Comparison of ENCODE assay signal across 19 mouse cellular contexts in the genomic region with DNA sequence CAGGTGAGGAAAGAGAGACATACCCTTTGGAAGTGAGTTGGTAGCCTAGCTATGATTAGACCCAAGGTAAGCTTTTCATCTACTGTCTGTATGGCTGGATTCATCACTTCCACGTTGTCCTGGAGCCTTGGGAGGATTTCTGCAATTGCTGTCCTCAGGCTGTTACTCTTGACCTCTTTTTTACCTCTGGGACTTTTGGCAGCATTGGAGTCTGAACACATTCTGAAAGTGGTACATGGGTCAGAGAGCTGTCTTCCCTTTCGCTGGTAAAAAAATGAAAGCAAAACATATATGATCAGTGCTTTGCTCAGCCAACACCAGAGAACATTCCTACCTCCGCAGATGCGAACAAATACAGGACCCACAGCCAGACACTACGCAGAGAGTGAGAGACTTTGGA.
DNase-seq lines count a peak whose midpoint lies in the region.
"Had no signal": no experiment of that assay in that cellular context is flagged by ENCODE, and none has a peak within 500 bp of the region (broad histone marks: within the 10 kb centered on the region; RNA-seq: fewer than 3 reads in every experiment).

No protein-coding gene starts in this region.

- DNase-seq in heart, adult 11 months, result peak; percentile 29
- DNase-seq in heart, postnatal 14 days, result no peak
- peak; percentile 81 for DNase-seq in adipocyte (ENCODE audit: low spot score)
- DNase-seq in right cerebral cortex, adult 18-20 months, result no peak
- DNase-seq: adrenal gland, adult 8-10 months; adrenal gland, postnatal 36 days; cerebellum, adult 11 months; cerebellum, adult 18-20 months; cerebellum, adult 8-10 months; cerebellum, adult 9-11 months; cerebellum, postnatal 14 days; cerebellum, postnatal 36 days; embryo, embryonic 11 days had no signal

- peak overlapping the region; percentile 94 for H3K27ac ChIP-seq in brown adipose tissue, adult 24 weeks (replicated peaks; ENCODE audit: low read depth, low read length)
- H3K27ac ChIP-seq: embryonic facial prominence, embryonic 13.5 days; embryonic facial prominence, embryonic 15.5 days; forebrain, embryonic 10.5 days; forebrain, embryonic 12.5 days had no signal

- H3K4me1 ChIP-seq in brown adipose tissue, adult 24 weeks (ENCODE audit: control insufficient read depth, insufficient read depth, insufficient read length, low read length), result peaks cover 6% of the 10 kb centered on the region; the same call in 1 of the 2 replicates
- H3K4me1 ChIP-seq: embryonic facial prominence, embryonic 13.5 days; embryonic facial prominence, embryonic 15.5 days; forebrain, embryonic 12.5 days had no signal

- intact Hi-C loops in heart, postnatal 14 days (cut with DNase I), result no loop called here

- H3K4me3 ChIP-seq in brown adipose tissue, adult 24 weeks (ENCODE audit: insufficient read depth, low read depth, low read length), result no peak overlapping the region
- H3K4me3 ChIP-seq: embryonic facial prominence, embryonic 13.5 days; embryonic facial prominence, embryonic 15.5 days; erythroblast, embryonic 14.5 days; forebrain, embryonic 10.5 days; forebrain, embryonic 12.5 days had no signal

Comparison
In these comparisons a context has a peak if more than half of its experiments do, and no peak if none do; other contexts are left out.
1. DNase-seq: peak in heart, adult 11 months (single experiment) and adipocyte (single experiment); none in heart, postnatal 14 days (0 of 2) and right cerebral cortex, adult 18-20 months (single experiment).